ENCODE assay signal across 8 mouse cellular contexts in genomic region chr4:120815622-120816334, GRCm38 (mm10). TPM values are rescaled to one million over a fixed set of nuclear protein-coding genes. Genes with fewer than 3 reads are reported as not detected.
DNase-seq lines count a peak whose midpoint lies in the region; ATAC-seq and TF ChIP-seq lines count a peak whose summit lies in the region.

No protein-coding gene starts in this region.

- TF ChIP-seq CTCF in G1E (IDR thresholded peaks at IDR 0.05; ENCODE audit: low read depth, low read length) = no peak
- TF ChIP-seq CTCF in testis, adult 2 months (IDR thresholded peaks at IDR 0.05; ENCODE audit: control insufficient read depth, insufficient read depth, insufficient replicate concordance, low read depth, low read length) = no peak

- peak overlapping the region; percentile 84 for H3K4me2 ChIP-seq in forebrain, embryonic 16.5 days (ENCODE audit: low read length)
- peak overlapping the region; percentile 63 for H3K4me2 ChIP-seq in neural tube, embryonic 14.5 days (ENCODE audit: low read depth, low read length)

- H3K36me3 ChIP-seq in G1E (replicated peaks) = peaks cover 20% of the 10 kb centered on the region
- H3K36me3 ChIP-seq in forebrain, embryonic 16.5 days (ENCODE audit: control insufficient read depth, insufficient read depth) = no peaks in the 10 kb centered on the region
- no peaks in the 10 kb centered on the region for H3K36me3 ChIP-seq in neural tube, embryonic 14.5 days (ENCODE audit: control insufficient read depth, insufficient read depth, low read length)
- no peaks in the 10 kb centered on the region for H3K36me3 ChIP-seq in testis, adult 2 months (ENCODE audit: control insufficient read depth, insufficient read depth, low read length)

- WGBS in forebrain, embryonic 16.5 days = 6% methylated on average over 10 of the region's 10 CpGs
- WGBS in neural tube, embryonic 14.5 days = 8% methylated on average over 10 of the region's 10 CpGs

- DNase-seq in G1E (ENCODE audit: low spot score) = peak; percentile 82
- DNase-seq in cerebellum, adult 18-20 months = peak; percentile 71 to 90
- DNase-seq in heart, postnatal 36 days = peak; percentile 67 to 73
- peak; percentile 74 to 92 for DNase-seq in layer of hippocampus, adult 18-20 months (ENCODE audit: low spot score in 2 of 2)
- peak; percentile 84 to 89 for DNase-seq in lung, adult 18-20 months

- H3K27ac ChIP-seq in forebrain, embryonic 16.5 days (ENCODE audit: low read length) = peak overlapping the region; percentile 69; the same call in 1 of the 2 replicates
- H3K27ac ChIP-seq in neural tube, embryonic 14.5 days (ENCODE audit: low read depth, low read length) = peak overlapping the region; percentile 49; the same call in 1 of the 2 replicates
- peak overlapping the region; percentile 69; the same call in 1 of the 2 replicates for H3K27ac ChIP-seq in testis, adult 2 months (ENCODE audit: control insufficient read depth, insufficient read depth, low read depth, low read length)

- intact Hi-C loops in heart, postnatal 36 days (cut with DNase I) = loop anchor here (1.0 kb wide), 1 partner anchor 9 kb away; no protein-coding TSS in a partner anchor

- peak overlapping the region; percentile 51 for H3K9ac ChIP-seq in forebrain, embryonic 16.5 days (replicated peaks; ENCODE audit: low read depth, low read length)
- peak overlapping the region; percentile 61 for H3K9ac ChIP-seq in neural tube, embryonic 14.5 days (replicated peaks; ENCODE audit: low read depth, low read length)

- ATAC-seq in G1E (ENCODE audit: extremely low read depth, insufficient number of reproducible peaks, low FRiP score, poor library complexity, severe bottlenecking) = peak; percentile 98
- ATAC-seq in forebrain, embryonic 16.5 days = peak; percentile 99
- peak; percentile 99 for ATAC-seq in neural tube, embryonic 14.5 days (ENCODE audit: low read depth)

- no peak for TF ChIP-seq POLR2A in testis, adult 2 months (IDR thresholded peaks at IDR 0.05; ENCODE audit: control insufficient read depth, low read depth, low read length)

- no peaks in the 10 kb centered on the region for H3K9me3 ChIP-seq in G1E (replicated peaks)
- H3K9me3 ChIP-seq in forebrain, embryonic 16.5 days (ENCODE audit: control insufficient read depth, low read length) = no peaks in the 10 kb centered on the region
- H3K9me3 ChIP-seq in neural tube, embryonic 14.5 days (ENCODE audit: control insufficient read depth, low read length) = no peaks in the 10 kb centered on the region

- H3K27me3 ChIP-seq in G1E (ENCODE audit: insufficient read depth, low read length) = no peaks in the 10 kb centered on the region
- no peaks in the 10 kb centered on the region for H3K27me3 ChIP-seq in forebrain, embryonic 16.5 days (replicated peaks; ENCODE audit: control insufficient read depth, insufficient read depth, low read length)
- no peaks in the 10 kb centered on the region for H3K27me3 ChIP-seq in neural tube, embryonic 14.5 days (ENCODE audit: control insufficient read depth, insufficient read depth, low read length)
- no peaks in the 10 kb centered on the region for H3K27me3 ChIP-seq in testis, adult 2 months (ENCODE audit: control insufficient read depth, insufficient read depth, low read length)

- peaks cover 38% of the 10 kb centered on the region for H3K4me1 ChIP-seq in G1E (ENCODE audit: insufficient read depth, low read depth, low read length)
- H3K4me1 ChIP-seq in forebrain, embryonic 16.5 days (replicated peaks; ENCODE audit: control insufficient read depth, insufficient read depth, low read length) = peaks cover 24% of the 10 kb centered on the region
- H3K4me1 ChIP-seq in neural tube, embryonic 14.5 days (ENCODE audit: control insufficient read depth, insufficient read depth, low read length) = peaks cover 30% of the 10 kb centered on the region
- peaks cover 2% of the 10 kb centered on the region for H3K4me1 ChIP-seq in testis, adult 2 months (ENCODE audit: control insufficient read depth, insufficient read depth, low read length)

- peak overlapping the region; percentile 69 for H3K4me3 ChIP-seq in G1E (ENCODE audit: low read depth, low read length)
- H3K4me3 ChIP-seq in forebrain, embryonic 16.5 days (replicated peaks; ENCODE audit: low read length) = peak overlapping the region; percentile 56
- H3K4me3 ChIP-seq in neural tube, embryonic 14.5 days (ENCODE audit: low read depth, low read length) = peak overlapping the region; percentile 54
- peak overlapping the region; percentile 64 for H3K4me3 ChIP-seq in testis, adult 2 months (ENCODE audit: control insufficient read depth, low read depth, low read length)

RNA-seq across cellular contexts. Expression of gene Nfyc, which starts 15.6 kb away (rescaled TPM):
- total RNA-seq in G1E (2014; fragmentation: Nextera tagmentation) (61.2 and 90.7 TPM in 2 replicates), G1E (2017) (35.8 and 42.9 TPM in 2 replicates)
- 36.7 and 80.1 TPM in 2 replicates for polyA plus RNA-seq in G1E (2012)
- polyA plus RNA-seq in forebrain, embryonic 16.5 days (2015; fragmentation: Nextera tagmentation; extraction: Ambion mirVana) = 96.5 and 107 TPM in 2 replicates
- total RNA-seq in heart, postnatal 36 days (2021) = 10 to 100 TPM; 54.8 to 63.6 TPM
- total RNA-seq in layer of hippocampus, adult 18-20 months (2021) = 10 to 100 TPM; 44.8 to 46.5 TPM
- 99.3 and 106 TPM in 2 replicates for polyA plus RNA-seq in neural tube, embryonic 14.5 days (2014; fragmentation: Nextera tagmentation; extraction: Ambion mirVana)
- 60.9 and 70.3 TPM in 2 replicates for polyA plus RNA-seq in testis, adult 2 months (2012; rRNA removed)

RNA-seq across cellular contexts. Expression of gene Rims3, which starts 38.8 kb away (rescaled TPM):
- not detected in 2 replicates for total RNA-seq in G1E (2014; fragmentation: Nextera tagmentation)
- 0.06 and 0.16 TPM in 2 replicates for total RNA-seq in G1E (2017)
- polyA plus RNA-seq in G1E (2012) = not detected in 2 replicates
- polyA plus RNA-seq in forebrain, embryonic 16.5 days (2015; fragmentation: Nextera tagmentation; extraction: Ambion mirVana) = 9.6 and 14.1 TPM in 2 replicates
- under 1 TPM; 0.06 to 0.08 TPM for total RNA-seq in heart, postnatal 36 days (2021)
- 10 to 100 TPM; 32.7 to 33.3 TPM for total RNA-seq in layer of hippocampus, adult 18-20 months (2021)
- 18.8 and 24.0 TPM in 2 replicates for polyA plus RNA-seq in neural tube, embryonic 14.5 days (2014; fragmentation: Nextera tagmentation; extraction: Ambion mirVana)
- 3.3 and 4.0 TPM in 2 replicates for polyA plus RNA-seq in testis, adult 2 months (2012; rRNA removed)

Comparison
In these comparisons a context has a peak if more than half of its experiments do, and no peak if none do; other contexts are left out.
1. Peak in every context shown above with its lines: DNase-seq, ATAC-seq, H3K4me3 ChIP-seq and H3K27ac ChIP-seq.